Mouse (Mus musculus) liver, adult (tissue): ENCODE data around the gene Dmrt2.

Experiments used
- GATA4 ChIP-seq: IDR thresholded peaks from 2 replicates; pipeline ENCODE4 v1.6.1; 2014; ENCODE audit warnings: mild to moderate bottlenecking, low read length; ENCODE audit not compliant: insufficient replicate concordance

Dmrt2 gene

GRCm38 (mm10) chr19:25671681-25672080 is 530 bp upstream of the Dmrt2 start:
- no peak for TF ChIP-seq GATA4

GRCm38 (mm10) chr19:25673224-25674055 is 1.2 kb downstream of the Dmrt2 start:
- no peak for TF ChIP-seq GATA4

GRCm38 (mm10) chr19:25674056-25674420 is 1.8 kb downstream of the Dmrt2 start:
- TF ChIP-seq GATA4 = no peak

GRCm38 (mm10) chr19:25674744-25675143 is 2.5 kb downstream of the Dmrt2 start:
- TF ChIP-seq GATA4 = no peak

GRCm38 (mm10) chr19:25675866-25676440 is 3.7 kb downstream of the Dmrt2 start:
- no peak for TF ChIP-seq GATA4

GRCm38 (mm10) chr19:25698850-25699249 is 26.6 kb downstream of the Dmrt2 start:
- TF ChIP-seq GATA4 = no peak

- TF ChIP-seq GATA4 = no peak
These were observed 41.2 kb downstream of the Dmrt2 start for GRCm38 (mm10) chr19:25713382-25713781.

- TF ChIP-seq GATA4 = no peak
These were observed 42.7 kb downstream of the Dmrt2 start for GRCm38 (mm10) chr19:25714927-25715326.

GRCm38 (mm10) chr19:25722616-25723015 is 50.4 kb downstream of the Dmrt2 start:
- TF ChIP-seq GATA4 = no peak
